Mouse (Mus musculus): ENCODE data around the gene Vps4a. TPM values are rescaled to one million over a fixed set of nuclear protein-coding genes. Genes with fewer than 3 reads are reported as not detected.

The Vps4a gene
- polyA plus RNA-seq, 1 experiment from 2014 or later, result 62.9 TPM

DNA sequence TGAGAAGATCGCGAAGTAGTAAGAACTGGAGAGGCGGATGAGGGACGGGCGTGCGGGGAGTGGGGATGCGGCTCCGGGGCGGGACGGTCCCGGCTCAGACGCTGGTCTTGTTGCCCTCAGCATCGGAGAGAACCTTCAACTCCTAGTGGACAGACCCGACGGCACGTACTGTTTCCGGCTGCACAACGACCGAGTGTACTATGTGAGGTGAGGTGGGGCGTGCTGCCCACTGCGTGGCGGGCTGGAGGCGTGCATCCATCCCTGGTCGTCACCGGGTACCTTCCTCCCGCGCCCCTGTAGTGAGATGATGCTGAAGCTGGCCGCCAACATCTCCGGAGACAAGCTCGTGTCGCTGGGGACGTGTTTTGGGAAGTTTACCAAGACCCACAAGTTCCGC lies 25.9 kb downstream of the Vps4a start:
- H3K9me3 ChIP-seq (ENCODE audit: control insufficient read depth, low read length), result no peaks in the 10 kb centered on the region
- H3K4me1 ChIP-seq (ENCODE audit: control insufficient read depth, insufficient read depth, low read length), result peaks cover 6% of the 10 kb centered on the region; the same call in 1 of the 2 replicates
- ATAC-seq (ENCODE audit: low FRiP score, low TSS enrichment), result peak; percentile 71
- H3K4me2 ChIP-seq (replicated peaks; ENCODE audit: low read depth, low read length), result peak overlapping the region; percentile 91
- peak overlapping the region; percentile 99 for H3K4me3 ChIP-seq (ENCODE audit: low read length)
- H3K9ac ChIP-seq (ENCODE audit: low read depth, low read length), result peak overlapping the region; percentile 75
- no peaks in the 10 kb centered on the region for H3K27me3 ChIP-seq (ENCODE audit: control insufficient read depth, insufficient read depth, low read length)
- peaks cover 46% of the 10 kb centered on the region for H3K36me3 ChIP-seq (ENCODE audit: control insufficient read depth, insufficient read depth, low read length)
- H3K27ac ChIP-seq (ENCODE audit: low read depth, low read length), result peak overlapping the region; percentile 51; the same call in 1 of the 2 replicates
- under 1% methylated on average over 33 of the region's 33 CpGs for WGBS

DNA sequence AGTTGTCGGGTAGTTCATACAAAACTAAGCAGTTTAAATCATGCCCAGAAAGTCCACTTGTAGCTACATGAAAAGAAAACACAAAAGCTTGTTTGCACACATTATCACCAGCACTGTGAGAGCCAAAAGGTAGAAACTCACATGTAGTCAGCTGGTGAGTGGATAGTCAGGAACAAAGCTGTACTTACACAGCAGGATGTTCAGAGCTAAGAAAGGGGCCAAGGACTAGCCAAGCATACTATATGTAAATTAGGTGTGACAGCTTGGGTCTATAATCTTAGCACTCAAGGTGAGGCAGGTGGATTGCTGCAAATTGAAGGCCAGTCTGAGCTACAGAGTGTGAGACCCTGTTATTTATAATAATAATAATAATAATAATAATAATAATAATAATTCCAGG lies 31.6 kb downstream of the Vps4a start:
- ATAC-seq (ENCODE audit: low FRiP score, low TSS enrichment), result no peak
- Histone ChIP-seq H3K27ac (ENCODE audit: low read depth, low read length) (no peak overlapping the region), H3K4me2 (replicated peaks; ENCODE audit: low read depth, low read length) (no peak overlapping the region), H3K4me3 (ENCODE audit: low read length) (no peak overlapping the region), H3K9ac (ENCODE audit: low read depth, low read length) (no peak overlapping the region), H3K9me3 (ENCODE audit: control insufficient read depth, low read length) (no peaks in the 10 kb centered on the region), H3K27me3 (ENCODE audit: control insufficient read depth, insufficient read depth, low read length) (no peaks in the 10 kb centered on the region), H3K36me3 (ENCODE audit: control insufficient read depth, insufficient read depth, low read length) (peaks cover 17% of the 10 kb centered on the region), H3K4me1 (ENCODE audit: control insufficient read depth, insufficient read depth, low read length) (peaks cover 3% of the 10 kb centered on the region; the same call in 1 of the 2 replicates)
- WGBS, result 86% methylated on average over 1 of the region's 1 CpGs

DNA sequence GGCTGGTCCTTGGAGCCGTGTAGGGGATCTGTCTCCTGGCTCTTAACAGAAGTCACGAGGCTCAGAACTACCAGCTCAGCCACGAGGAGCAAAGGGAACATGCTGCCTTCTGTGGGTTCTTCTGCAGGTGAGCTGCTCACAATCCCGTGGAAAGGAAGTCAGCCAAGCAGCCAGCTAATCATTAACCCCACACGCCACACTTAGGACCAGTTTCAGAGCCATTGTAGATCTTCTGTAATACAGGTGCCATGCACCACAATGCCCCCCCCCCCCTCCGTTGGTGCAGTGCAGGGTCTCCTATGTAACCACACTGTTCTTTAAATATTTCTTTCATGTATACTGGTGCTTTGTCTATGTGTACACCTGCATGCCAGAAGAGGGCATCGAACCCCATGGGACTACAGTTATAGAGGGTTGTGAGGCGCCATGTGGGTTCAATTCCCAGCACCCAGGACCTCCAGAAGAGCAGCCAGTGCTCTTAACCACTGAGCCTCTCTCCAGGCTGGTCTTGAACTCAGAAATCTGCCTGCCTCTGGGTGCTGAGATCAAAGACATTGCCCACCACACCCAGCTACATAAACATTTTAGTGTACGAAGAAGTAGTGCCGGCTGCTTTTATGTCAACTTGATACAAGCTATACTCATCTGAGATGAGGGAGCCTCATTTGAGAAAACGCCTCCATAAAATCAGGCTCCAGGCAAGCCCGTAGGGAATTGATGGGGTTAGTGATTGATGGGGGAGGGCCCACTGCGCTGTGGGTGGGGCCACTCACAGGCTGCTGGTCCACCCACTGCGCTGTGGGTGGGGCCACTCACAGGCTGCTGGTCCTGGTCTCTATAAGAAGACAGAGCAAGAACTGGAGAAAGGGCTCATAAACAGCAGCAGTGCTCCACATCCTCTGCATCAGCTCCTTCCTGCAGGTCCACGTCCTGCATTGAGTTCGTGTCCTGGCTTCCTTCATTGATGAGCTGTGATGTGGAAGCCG lies 34.8 kb downstream of the Vps4a start, which contains the start of gene Tmed6:
Gene Tmed6 (minus strand): TSS at position 134 of the 986 bp plus-strand sequence.
- H3K27ac ChIP-seq (ENCODE audit: low read depth, low read length), result peak within 1 kb of the TSS; percentile 7; the same call in 1 of the 2 replicates
- H3K27me3 ChIP-seq (ENCODE audit: control insufficient read depth, insufficient read depth, low read length), result no peaks in the 10 kb centered on the region
- no peak within 1 kb of the TSS for H3K9ac ChIP-seq (ENCODE audit: low read depth, low read length)
- H3K9me3 ChIP-seq (ENCODE audit: control insufficient read depth, low read length), result no peaks in the 10 kb centered on the region
- H3K4me1 ChIP-seq (ENCODE audit: control insufficient read depth, insufficient read depth, low read length), result no peaks in the 10 kb centered on the region
- 48% methylated on average over 17 of the region's 17 CpGs for WGBS
- H3K4me3 ChIP-seq (ENCODE audit: low read length), result no peak within 1 kb of the TSS
- no peak within 1 kb of the TSS for H3K4me2 ChIP-seq (replicated peaks; ENCODE audit: low read depth, low read length)
- H3K36me3 ChIP-seq (ENCODE audit: control insufficient read depth, insufficient read depth, low read length), result peaks cover 9% of the 10 kb centered on the region
- ATAC-seq (ENCODE audit: low FRiP score, low TSS enrichment), result peak; percentile 78

DNA sequence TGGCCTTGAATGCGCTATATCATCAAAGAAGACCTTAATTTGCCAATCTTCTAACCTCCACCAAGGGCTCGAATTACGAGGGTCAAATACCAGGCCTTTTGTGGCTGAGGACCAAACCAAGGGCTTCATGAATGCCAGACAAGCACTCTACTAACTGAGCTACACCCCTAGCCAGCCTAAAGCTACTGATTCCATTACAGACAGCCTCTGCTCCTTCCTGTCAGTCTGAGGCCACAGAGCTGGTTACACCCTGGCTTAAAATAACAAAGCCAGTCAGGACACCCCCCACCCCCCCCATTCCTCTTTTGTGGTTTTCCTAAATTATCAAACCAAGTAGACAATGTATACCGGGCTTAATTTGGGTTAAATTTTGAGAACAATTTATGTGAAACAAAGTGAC lies 42.7 kb downstream of the Vps4a start:
- H3K36me3 ChIP-seq (ENCODE audit: control insufficient read depth, insufficient read depth, low read length), result peaks cover 56% of the 10 kb centered on the region
- no peak overlapping the region for H3K4me2 ChIP-seq (replicated peaks; ENCODE audit: low read depth, low read length)
- no peak overlapping the region for H3K9ac ChIP-seq (ENCODE audit: low read depth, low read length)
- no peak overlapping the region for H3K4me3 ChIP-seq (ENCODE audit: low read length)
- no peaks in the 10 kb centered on the region for H3K27me3 ChIP-seq (ENCODE audit: control insufficient read depth, insufficient read depth, low read length)
- WGBS, result 81% methylated on average over 4 of the region's 4 CpGs
- no peaks in the 10 kb centered on the region for H3K9me3 ChIP-seq (ENCODE audit: control insufficient read depth, low read length)
- H3K4me1 ChIP-seq (ENCODE audit: control insufficient read depth, insufficient read depth, low read length), result no peaks in the 10 kb centered on the region
- no peak overlapping the region for H3K27ac ChIP-seq (ENCODE audit: low read depth, low read length)
- ATAC-seq (ENCODE audit: low FRiP score, low TSS enrichment), result no peak

DNA sequence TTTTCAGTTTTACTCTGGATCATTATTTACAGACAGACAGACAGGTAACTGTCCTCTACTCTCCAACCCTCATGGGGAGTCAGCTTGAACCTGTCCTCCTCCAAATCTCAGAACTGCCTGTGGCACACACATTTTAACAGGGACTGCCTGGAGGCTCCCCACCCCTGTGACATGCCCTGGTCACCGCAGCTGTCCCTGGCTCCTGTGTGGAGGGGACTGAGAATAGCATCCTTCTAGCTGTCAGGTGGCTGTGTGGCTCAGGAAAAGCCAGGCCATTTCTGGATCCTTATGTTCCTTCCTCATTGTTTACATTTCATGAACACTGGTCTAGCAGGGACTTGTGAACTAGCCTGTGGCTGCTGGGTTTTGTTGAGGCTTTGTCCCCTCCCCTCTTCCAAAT lies 43.1 kb downstream of the Vps4a start:
- no peak for ATAC-seq (ENCODE audit: low FRiP score, low TSS enrichment)
- Histone ChIP-seq H3K9me3 (ENCODE audit: control insufficient read depth, low read length) (no peaks in the 10 kb centered on the region), H3K27ac (ENCODE audit: low read depth, low read length) (no peak overlapping the region), H3K9ac (ENCODE audit: low read depth, low read length) (no peak overlapping the region), H3K4me1 (ENCODE audit: control insufficient read depth, insufficient read depth, low read length) (no peaks in the 10 kb centered on the region), H3K36me3 (ENCODE audit: control insufficient read depth, insufficient read depth, low read length) (peaks cover 60% of the 10 kb centered on the region), H3K27me3 (ENCODE audit: control insufficient read depth, insufficient read depth, low read length) (no peaks in the 10 kb centered on the region), H3K4me2 (replicated peaks; ENCODE audit: low read depth, low read length) (no peak overlapping the region), H3K4me3 (ENCODE audit: low read length) (no peak overlapping the region)
- 88% methylated on average over 1 of the region's 1 CpGs for WGBS

DNA sequence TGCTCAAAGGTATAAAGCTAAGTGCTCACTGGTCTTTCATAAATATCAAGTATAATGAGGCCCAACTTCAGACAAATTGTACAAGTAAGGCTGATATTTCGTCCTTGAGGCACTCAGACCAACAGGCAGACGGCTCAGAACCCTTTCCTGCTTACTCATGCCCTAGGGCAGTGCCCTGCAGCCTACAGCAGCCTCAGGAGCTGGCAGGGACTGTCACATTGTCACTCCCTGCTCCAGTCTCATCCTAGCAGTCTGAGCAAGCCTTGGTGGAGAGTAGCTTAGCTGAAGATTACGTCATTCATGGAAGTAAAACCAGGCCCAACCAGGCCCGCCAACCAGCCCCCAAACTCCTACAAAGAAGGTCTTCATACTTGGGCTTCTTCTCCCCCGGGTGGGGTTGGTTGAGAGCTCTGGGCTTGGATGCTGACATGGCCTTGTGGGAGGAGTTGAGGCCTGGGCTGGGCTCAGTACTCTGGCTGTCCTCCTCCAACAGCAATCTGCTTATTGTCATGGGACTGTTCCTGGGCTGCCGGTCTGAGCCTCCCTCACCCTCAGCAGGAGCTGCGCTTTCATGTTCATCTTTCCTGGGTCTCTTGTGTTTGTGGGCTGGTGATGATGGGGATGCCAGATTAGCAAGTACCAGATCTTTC lies 45.3 kb downstream of the Vps4a start:
- no peaks in the 10 kb centered on the region for H3K9me3 ChIP-seq (ENCODE audit: control insufficient read depth, low read length)
- ATAC-seq (ENCODE audit: low FRiP score, low TSS enrichment), result no peak
- H3K27ac ChIP-seq (ENCODE audit: low read depth, low read length), result no peak overlapping the region
- no peak overlapping the region for H3K9ac ChIP-seq (ENCODE audit: low read depth, low read length)
- H3K27me3 ChIP-seq (ENCODE audit: control insufficient read depth, insufficient read depth, low read length), result no peaks in the 10 kb centered on the region
- H3K36me3 ChIP-seq (ENCODE audit: control insufficient read depth, insufficient read depth, low read length), result peaks cover 71% of the 10 kb centered on the region
- WGBS, result 87% methylated on average over 7 of the region's 7 CpGs
- H3K4me3 ChIP-seq (ENCODE audit: low read length), result no peak overlapping the region
- no peak overlapping the region for H3K4me2 ChIP-seq (replicated peaks; ENCODE audit: low read depth, low read length)
- no peaks in the 10 kb centered on the region for H3K4me1 ChIP-seq (ENCODE audit: control insufficient read depth, insufficient read depth, low read length)

DNA sequence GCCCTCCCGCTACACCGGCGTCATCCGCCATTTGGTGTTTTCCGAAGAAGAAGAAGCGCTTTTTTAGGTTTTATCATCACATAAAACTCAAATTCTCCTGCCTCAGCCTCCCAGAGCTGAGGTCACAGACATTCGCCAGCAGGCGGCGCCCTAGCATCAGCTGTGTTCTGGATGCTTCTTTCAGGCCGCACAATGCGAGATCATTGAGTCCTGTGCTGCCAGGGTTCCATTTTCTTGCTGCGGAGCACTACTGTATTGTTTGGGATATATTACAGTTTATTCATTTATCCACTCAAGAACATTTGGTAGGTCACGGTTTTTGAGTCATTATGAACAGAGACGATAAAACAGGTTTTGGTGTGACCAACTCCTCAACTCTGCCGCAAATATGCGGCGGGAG lies 54.3 kb downstream of the Vps4a start:
- Histone ChIP-seq H3K27me3 (ENCODE audit: control insufficient read depth, insufficient read depth, low read length) (no peaks in the 10 kb centered on the region), H3K9me3 (ENCODE audit: control insufficient read depth, low read length) (no peaks in the 10 kb centered on the region), H3K9ac (ENCODE audit: low read depth, low read length) (no peak overlapping the region), H3K27ac (ENCODE audit: low read depth, low read length) (no peak overlapping the region), H3K36me3 (ENCODE audit: control insufficient read depth, insufficient read depth, low read length) (peaks cover 72% of the 10 kb centered on the region), H3K4me3 (ENCODE audit: low read length) (no peak overlapping the region), H3K4me1 (ENCODE audit: control insufficient read depth, insufficient read depth, low read length) (no peaks in the 10 kb centered on the region), H3K4me2 (replicated peaks; ENCODE audit: low read depth, low read length) (no peak overlapping the region)
- 97% methylated on average over 17 of the region's 17 CpGs for WGBS
- no peak for ATAC-seq (ENCODE audit: low FRiP score, low TSS enrichment)

DNA sequence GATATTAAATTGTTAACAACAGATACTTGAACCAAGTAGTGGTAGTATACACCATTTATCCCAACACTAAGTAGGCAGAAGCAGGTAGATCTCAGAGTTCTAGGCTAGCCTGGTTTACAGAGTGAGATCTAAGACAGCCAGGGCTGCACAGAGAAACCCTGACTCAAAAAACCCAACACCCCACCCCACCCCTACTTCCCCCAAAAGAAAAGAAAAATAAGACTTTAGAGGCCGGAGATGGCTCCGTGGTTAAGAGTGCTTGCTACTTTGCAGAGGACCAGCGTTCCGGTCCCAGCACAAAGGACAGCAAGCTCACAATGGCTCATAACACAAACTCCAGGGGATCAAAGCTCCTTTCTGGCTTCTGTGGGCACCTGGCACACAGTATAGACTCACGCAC lies 55.0 kb downstream of the Vps4a start:
- Histone ChIP-seq H3K9ac (ENCODE audit: low read depth, low read length) (no peak overlapping the region), H3K4me3 (ENCODE audit: low read length) (no peak overlapping the region), H3K36me3 (ENCODE audit: control insufficient read depth, insufficient read depth, low read length) (peaks cover 72% of the 10 kb centered on the region), H3K4me1 (ENCODE audit: control insufficient read depth, insufficient read depth, low read length) (no peaks in the 10 kb centered on the region), H3K9me3 (ENCODE audit: control insufficient read depth, low read length) (no peaks in the 10 kb centered on the region), H3K4me2 (replicated peaks; ENCODE audit: low read depth, low read length) (no peak overlapping the region), H3K27me3 (ENCODE audit: control insufficient read depth, insufficient read depth, low read length) (no peaks in the 10 kb centered on the region), H3K27ac (ENCODE audit: low read depth, low read length) (no peak overlapping the region)
- 95% methylated on average over 5 of the region's 5 CpGs for WGBS
- no peak for ATAC-seq (ENCODE audit: low FRiP score, low TSS enrichment)
